Mouse (Mus musculus): Measurements from ENCODE around the gene Shank2. TPM values are rescaled to one million over a fixed set of nuclear protein-coding genes. Genes with fewer than 3 reads are reported as not detected.
A peak's percentile ranks its signal among the peaks of the same experiment; 100 is the strongest.

Gene Shank2
- total and polyA plus RNA-seq, 3 experiments: not detected

DNA sequence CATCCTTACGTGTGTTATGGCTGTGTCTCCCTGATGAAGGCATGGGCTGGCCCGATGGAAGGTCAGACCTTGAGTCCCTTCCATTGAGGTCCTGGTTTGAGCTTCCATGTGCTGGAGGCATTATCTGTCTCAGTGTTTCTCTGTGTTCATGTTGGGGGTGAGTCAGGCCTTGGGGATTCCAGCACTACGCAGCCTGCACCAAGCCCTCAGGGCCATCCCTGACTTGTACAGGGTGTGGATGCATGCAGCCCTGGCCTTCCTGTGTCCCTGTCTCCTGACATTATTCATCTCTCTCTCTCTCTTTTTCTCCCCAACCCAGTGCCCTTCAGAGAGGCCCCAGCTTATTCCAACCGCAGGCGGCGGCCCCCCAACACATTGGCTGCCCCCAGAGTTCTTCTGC lies 177.7 kb downstream of the Shank2 start:
- no peak overlapping the region for H3K4me3 ChIP-seq (replicated peaks in 1 of 3; ENCODE audit: low read depth in 2 of 3, low read length in 2 of 3, poor library complexity in 1 of 3)
- no peak overlapping the region for H3K9ac ChIP-seq (ENCODE audit: insufficient read depth, low read depth)
- in situ Hi-C loops (cut with MboI; ENCODE audit: low pct_ligation_motif_present, low pct_unique_long_range_greater_than_20kb, low sequenced_read_pairs) (no loop called here), dilution Hi-C loops (cut with MboI; ENCODE audit: extremely low pct_ligation_motif_present, extremely low pct_unique_long_range_greater_than_20kb, low sequenced_read_pairs) (no loop called here)
- H3K4me1 ChIP-seq (ENCODE audit: control insufficient read depth in 1 of 2, insufficient read depth in 2 of 2): no peaks in the 10 kb centered on the region
- H3K4me2 ChIP-seq (ENCODE audit: insufficient read depth, low read depth, poor library complexity, severe bottlenecking): no peak overlapping the region
- H3K27me3 ChIP-seq (replicated peaks): peaks cover 65% of the 10 kb centered on the region
- no peaks in the 10 kb centered on the region for H3K79me2 ChIP-seq (replicated peaks; ENCODE audit: control insufficient read depth, extremely low read depth, insufficient read depth, poor library complexity, severe bottlenecking)
- no peak overlapping the region for H3K27ac ChIP-seq (ENCODE audit: insufficient read depth, low read depth)
- no peak for DNase-seq (ENCODE audit: extremely low read depth)
- no peaks in the 10 kb centered on the region for H3K36me3 ChIP-seq (replicated peaks in 1 of 2; ENCODE audit: control insufficient read depth in 1 of 2, insufficient read depth in 1 of 2, low read length in 1 of 2)
- no peaks in the 10 kb centered on the region for H3K9me3 ChIP-seq (replicated peaks; ENCODE audit: low read length)
- no peak for TF ChIP-seq HCFC1 (IDR thresholded peaks at IDR 0.05; ENCODE audit: low read depth, low read length)
- no peak for TF ChIP-seq RCOR1 (conservative IDR thresholded peaks at IDR 0.05; ENCODE audit: low read depth, low read length)
- TF ChIP-seq BHLHE40 (IDR thresholded peaks at IDR 0.05; ENCODE audit: low read depth, low read length): no peak
- no peak for TF ChIP-seq TBP (conservative IDR thresholded peaks at IDR 0.05; ENCODE audit: low read depth, low read length)
- TF ChIP-seq JUN (IDR thresholded peaks at IDR 0.05; ENCODE audit: insufficient read depth, low read depth, low read length): no peak
- TF ChIP-seq NRF1 (IDR thresholded peaks at IDR 0.05; ENCODE audit: low read depth, low read length): no peak
- no peak for TF ChIP-seq PAX5 (IDR thresholded peaks at IDR 0.05; ENCODE audit: low read length)

DNA sequence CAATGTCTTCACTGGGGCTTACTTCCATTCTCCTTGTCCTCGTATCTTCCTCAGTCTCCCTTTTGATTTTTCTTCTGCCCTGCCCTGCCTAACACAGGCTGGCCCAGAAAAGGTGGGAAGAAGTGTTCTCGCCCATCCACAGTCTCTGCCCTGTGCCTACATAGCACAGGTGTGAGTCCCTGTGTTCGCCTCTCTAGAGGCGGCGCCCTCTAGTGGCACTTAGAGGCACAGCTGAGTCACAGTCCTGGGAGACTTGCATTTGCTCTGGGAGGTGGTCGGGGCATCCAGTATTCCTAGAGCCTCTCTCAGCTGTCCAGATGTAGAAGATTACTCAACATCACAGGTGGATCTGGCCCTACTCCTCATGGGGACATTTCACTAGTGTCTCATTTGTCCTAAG lies 179.2 kb downstream of the Shank2 start:
- H3K9me3 ChIP-seq (replicated peaks; ENCODE audit: low read length): no peaks in the 10 kb centered on the region
- H3K79me2 ChIP-seq (replicated peaks; ENCODE audit: control insufficient read depth, extremely low read depth, insufficient read depth, poor library complexity, severe bottlenecking): no peaks in the 10 kb centered on the region
- in situ Hi-C loops (cut with MboI; ENCODE audit: low pct_ligation_motif_present, low pct_unique_long_range_greater_than_20kb, low sequenced_read_pairs): no loop called here
- dilution Hi-C loops (cut with MboI; ENCODE audit: extremely low pct_ligation_motif_present, extremely low pct_unique_long_range_greater_than_20kb, low sequenced_read_pairs): no loop called here
- no peaks in the 10 kb centered on the region for H3K36me3 ChIP-seq (replicated peaks in 1 of 2; ENCODE audit: control insufficient read depth in 1 of 2, insufficient read depth in 1 of 2, low read length in 1 of 2)
- peaks cover 74% of the 10 kb centered on the region for H3K27me3 ChIP-seq (replicated peaks)
- peak; percentile 35 for DNase-seq (ENCODE audit: extremely low read depth)
- TF ChIP-seq E2F4 (IDR thresholded peaks at IDR 0.05; ENCODE audit: insufficient replicate concordance, low read depth, low read length) (no peak), RAD21 (IDR thresholded peaks at IDR 0.05; ENCODE audit: low read depth, low read length) (peak; percentile 41), MAX (IDR thresholded peaks at IDR 0.05; ENCODE audit: low read length) (no peak), SMC3 (IDR thresholded peaks at IDR 0.05; ENCODE audit: low read depth, low read length) (peak; percentile 77), MEF2A (IDR thresholded peaks at IDR 0.05; ENCODE audit: borderline replicate concordance, low read depth, low read length) (no peak), CTCF (conservative IDR thresholded peaks at IDR 0.05 in 1 of 2, IDR thresholded peaks at IDR 0.05 in 1 of 2; ENCODE audit: low read depth in 2 of 2, low read length in 2 of 2) (peak; percentile 72 to 81), SIN3A (IDR thresholded peaks at IDR 0.05; ENCODE audit: low read length) (no peak), JUN (IDR thresholded peaks at IDR 0.05; ENCODE audit: insufficient read depth, low read depth, low read length) (no peak), JUND (conservative IDR thresholded peaks at IDR 0.05; ENCODE audit: low read depth, low read length) (no peak)
- no peaks in the 10 kb centered on the region for H3K4me1 ChIP-seq (ENCODE audit: control insufficient read depth in 1 of 2, insufficient read depth in 2 of 2)
- H3K9ac ChIP-seq (ENCODE audit: insufficient read depth, low read depth): no peak overlapping the region
- H3K27ac ChIP-seq (ENCODE audit: insufficient read depth, low read depth): no peak overlapping the region
- H3K4me3 ChIP-seq (replicated peaks in 1 of 3; ENCODE audit: low read depth in 2 of 3, low read length in 2 of 3, poor library complexity in 1 of 3): no peak overlapping the region
- H3K4me2 ChIP-seq (ENCODE audit: insufficient read depth, low read depth, poor library complexity, severe bottlenecking): no peak overlapping the region
